Mouse (Mus musculus) adipocyte (in vitro differentiated cells): Measurements from ENCODE around the gene Gdf1.

Experiments
- DNase-seq: peaks from one replicate; pipeline ENCODE4 v3.0.0-alpha.2; 2016; ENCODE audit warnings: low spot score

Gdf1 gene

GRCm38 (mm10) chr8:70364066-70364465 lies 34.4 kb downstream of the Gdf1 start:
- peak; percentile 93 for DNase-seq

- no peak for DNase-seq
These were observed 37.0 kb downstream of the Gdf1 start for GRCm38 (mm10) chr8:70366588-70366987.

- DNase-seq = peak; percentile 64
These were observed 40.9 kb downstream of the Gdf1 start for GRCm38 (mm10) chr8:70370476-70370875.

- peak; percentile 89 for DNase-seq
These were observed 42.3 kb downstream of the Gdf1 start for GRCm38 (mm10) chr8:70371951-70372350.

- no peak for DNase-seq
These were observed 44.0 kb downstream of the Gdf1 start, which contains the start of gene Comp for GRCm38 (mm10) chr8:70373397-70374317. Gene Comp, plus strand, starts transcription at chr8:70373558.

GRCm38 (mm10) chr8:70374318-70374927 lies 44.8 kb downstream of the Gdf1 start:
- no peak for DNase-seq

- no peak for DNase-seq
These were observed 45.7 kb downstream of the Gdf1 start for GRCm38 (mm10) chr8:70375212-70375859.

- no peak for DNase-seq
These were observed 46.7 kb downstream of the Gdf1 start for GRCm38 (mm10) chr8:70376275-70376741.

- DNase-seq = no peak
These were observed 47.4 kb downstream of the Gdf1 start for GRCm38 (mm10) chr8:70377049-70377448.

GRCm38 (mm10) chr8:70380069-70380468 lies 50.5 kb downstream of the Gdf1 start:
- DNase-seq = no peak
